Mouse (Mus musculus): ENCODE measurements around the gene Gm20388. TPM values are rescaled to one million over a fixed set of nuclear protein-coding genes. Genes with fewer than 3 reads are reported as not detected.

Gene Gm20388
- total RNA-seq, 2 experiments from 2014 or later = 8.8 TPM

GRCm38 (mm10) chr8:123892586-123893155 lies 3982.0 kb downstream of the Gm20388 start:
- DNase-seq (ENCODE audit: extremely low spot score in 1 of 2, low spot score in 1 of 2) = no peak

- DNase-seq (ENCODE audit: extremely low spot score in 1 of 2, low spot score in 1 of 2) = no peak
These were observed 3982.8 kb downstream of the Gm20388 start for GRCm38 (mm10) chr8:123893413-123893812.

- DNase-seq (ENCODE audit: extremely low spot score in 1 of 2, low spot score in 1 of 2) = no peak
These were observed 3984.0 kb downstream of the Gm20388 start, which contains the start of gene Acta1 for GRCm38 (mm10) chr8:123894502-123895097. Acta1 (minus strand) TSS chr8:123894751.

- no peak for DNase-seq (ENCODE audit: extremely low spot score in 1 of 2, low spot score in 1 of 2)
These were observed 3984.6 kb downstream of the Gm20388 start for GRCm38 (mm10) chr8:123895230-123895629.

GRCm38 (mm10) chr8:123895680-123896365 lies 3985.2 kb downstream of the Gm20388 start:
- no peak for DNase-seq (ENCODE audit: extremely low spot score in 1 of 2, low spot score in 1 of 2)

- no peak for DNase-seq (ENCODE audit: extremely low spot score in 1 of 2, low spot score in 1 of 2)
These were observed 3985.7 kb downstream of the Gm20388 start for GRCm38 (mm10) chr8:123896366-123896761.

GRCm38 (mm10) chr8:123896774-123897173 lies 3986.1 kb downstream of the Gm20388 start:
- DNase-seq (ENCODE audit: extremely low spot score in 1 of 2, low spot score in 1 of 2) = no peak

GRCm38 (mm10) chr8:123898576-123898975 lies 3987.9 kb downstream of the Gm20388 start:
- no peak for DNase-seq (ENCODE audit: extremely low spot score in 1 of 2, low spot score in 1 of 2)

GRCm38 (mm10) chr8:123899366-123899765 lies 3988.7 kb downstream of the Gm20388 start:
- no peak for DNase-seq (ENCODE audit: extremely low spot score in 1 of 2, low spot score in 1 of 2)

GRCm38 (mm10) chr8:123902653-123903052 lies 3992.0 kb downstream of the Gm20388 start:
- DNase-seq (ENCODE audit: extremely low spot score in 1 of 2, low spot score in 1 of 2) = no peak

GRCm38 (mm10) chr8:123907604-123908003 lies 3997.0 kb downstream of the Gm20388 start:
- DNase-seq (ENCODE audit: extremely low spot score in 1 of 2, low spot score in 1 of 2) = no peak

- DNase-seq (ENCODE audit: extremely low spot score in 1 of 2, low spot score in 1 of 2) = no peak
These were observed 4001.6 kb downstream of the Gm20388 start for GRCm38 (mm10) chr8:123912265-123912664.

- DNase-seq (ENCODE audit: extremely low spot score in 1 of 2, low spot score in 1 of 2) = no peak
These were observed 4004.0 kb downstream of the Gm20388 start for GRCm38 (mm10) chr8:123914635-123915034.

- peak; percentile 55 to 78 for DNase-seq (ENCODE audit: extremely low spot score in 1 of 2, low spot score in 1 of 2)
These were observed 4014.1 kb downstream of the Gm20388 start for GRCm38 (mm10) chr8:123924719-123925118.

GRCm38 (mm10) chr8:123925671-123926070 lies 4015.0 kb downstream of the Gm20388 start:
- no peak for DNase-seq (ENCODE audit: extremely low spot score in 1 of 2, low spot score in 1 of 2)

GRCm38 (mm10) chr8:123929026-123929425 lies 4018.4 kb downstream of the Gm20388 start:
- no peak for DNase-seq (ENCODE audit: extremely low spot score in 1 of 2, low spot score in 1 of 2)

GRCm38 (mm10) chr8:123948942-123949685 lies 4038.5 kb downstream of the Gm20388 start, which contains the start of gene Nup133:
Nup133 (minus strand) TSS chr8:123949265.
- DNase-seq (ENCODE audit: extremely low spot score in 1 of 2, low spot score in 1 of 2) = peak; percentile 100

- DNase-seq (ENCODE audit: extremely low spot score in 1 of 2, low spot score in 1 of 2) = no peak
These were observed 4039.0 kb downstream of the Gm20388 start for GRCm38 (mm10) chr8:123949686-123949986.

- DNase-seq (ENCODE audit: extremely low spot score in 1 of 2, low spot score in 1 of 2) = peak; percentile 21 to 43
These were observed 4039.6 kb downstream of the Gm20388 start for GRCm38 (mm10) chr8:123950077-123950802.

GRCm38 (mm10) chr8:123953686-123954085 lies 4043.0 kb downstream of the Gm20388 start:
- DNase-seq (ENCODE audit: extremely low spot score in 1 of 2, low spot score in 1 of 2) = no peak
